Mouse (Mus musculus) C2C12 (cell line): ENCODE measurements around the gene Mybph.

ENCODE experiments used
- CEBPB ChIP-seq: IDR thresholded peaks from one replicate; pipeline ENCODE4 v1.6.1; 2011; ENCODE audit warnings: low read depth, mild to moderate bottlenecking, control low read depth, moderate library complexity
- CTCF ChIP-seq: IDR thresholded peaks from one replicate; pipeline ENCODE4 v1.5.1; 2011; ENCODE audit not compliant: control insufficient read depth, insufficient read depth, insufficient read length
- FOSL1 ChIP-seq: IDR thresholded peaks from one replicate; pipeline ENCODE4 v1.8.0; 2011; ENCODE audit warnings: mild to moderate bottlenecking, low read length; ENCODE audit not compliant: poor library complexity, insufficient read depth, severe bottlenecking
- MAX ChIP-seq: IDR thresholded peaks from one replicate; pipeline ENCODE4 v1.6.1; 2011; ENCODE audit warnings: mild to moderate bottlenecking, control low read depth

- TF ChIP-seq FOSL1 = no peak
- TF ChIP-seq CTCF = no peak
- no peak for TF ChIP-seq MAX
- no peak for TF ChIP-seq CEBPB
Observed at GRCm38 (mm10) chr1:134237438-134237837, 44.2 kb downstream of the Mybph start.
